In genomic region chr10:96653030-96653429, GRCm38 (mm10) we compare ENCODE assay signal across 25 mouse cellular contexts. TPM values are rescaled to one million over a fixed set of nuclear protein-coding genes. Genes with fewer than 3 reads are reported as not detected.
DNase-seq lines count a peak whose midpoint lies in the region; ATAC-seq lines count a peak whose summit lies in the region.
"Had no signal": no experiment of that assay in that cellular context is flagged by ENCODE, and none has a peak within 500 bp of the region (broad histone marks: within the 10 kb centered on the region; RNA-seq: fewer than 3 reads in every experiment).

No protein-coding gene starts in this region.

- no peaks in the 10 kb centered on the region for H3K9me3 ChIP-seq in liver, embryonic 11.5 days (ENCODE audit: control insufficient read depth, low read length)
- no peaks in the 10 kb centered on the region for H3K9me3 ChIP-seq in kidney, embryonic 16.5 days (ENCODE audit: low read length)
- H3K9me3 ChIP-seq in liver, embryonic 12.5 days (replicated peaks) = no peaks in the 10 kb centered on the region
- no peaks in the 10 kb centered on the region for H3K9me3 ChIP-seq in forebrain, embryonic 15.5 days
- H3K9me3 ChIP-seq: forebrain, embryonic 10.5 days; heart, embryonic 13.5 days; midbrain, embryonic 12.5 days had no signal

- ATAC-seq in liver, embryonic 11.5 days (replicated peaks; ENCODE audit: low FRiP score) = no peak; the same call in 1 of the 2 replicates
- peak; percentile 46; the same call in 1 of the 2 replicates for ATAC-seq in kidney, embryonic 16.5 days (ENCODE audit: low FRiP score, low TSS enrichment)
- peak; percentile 59; the same call in 1 of the 2 replicates for ATAC-seq in liver, embryonic 12.5 days
- no peak for ATAC-seq in forebrain, embryonic 15.5 days (replicated peaks)
- ATAC-seq: forebrain, postnatal 0 days; hindbrain, postnatal 0 days; Patski had no signal

- H3K27me3 ChIP-seq in liver, embryonic 11.5 days (replicated peaks; ENCODE audit: control insufficient read depth, insufficient read depth, low read length) = no peaks in the 10 kb centered on the region
- H3K27me3 ChIP-seq in kidney, embryonic 16.5 days (ENCODE audit: insufficient read depth, low read length) = no peaks in the 10 kb centered on the region
- H3K27me3 ChIP-seq in liver, embryonic 12.5 days (replicated peaks) = no peaks in the 10 kb centered on the region
- no peaks in the 10 kb centered on the region for H3K27me3 ChIP-seq in forebrain, embryonic 15.5 days
- H3K27me3 ChIP-seq: CH12.LX; heart, embryonic 13.5 days; midbrain, embryonic 12.5 days; Patski had no signal

- H3K27ac ChIP-seq in liver, embryonic 11.5 days (ENCODE audit: low read depth, low read length) = no peak overlapping the region
- H3K27ac ChIP-seq in kidney, embryonic 16.5 days (ENCODE audit: low read length) = no peak overlapping the region
- no peak overlapping the region for H3K27ac ChIP-seq in liver, embryonic 12.5 days
- no peak overlapping the region for H3K27ac ChIP-seq in forebrain, embryonic 15.5 days (replicated peaks)
- H3K27ac ChIP-seq: forebrain, embryonic 10.5 days; heart, embryonic 13.5 days; hindbrain, postnatal 0 days; midbrain, embryonic 12.5 days had no signal

- H3K9ac ChIP-seq in liver, embryonic 11.5 days (ENCODE audit: low read depth, low read length) = no peak overlapping the region
- H3K9ac ChIP-seq in kidney, embryonic 16.5 days (replicated peaks; ENCODE audit: low read length) = no peak overlapping the region
- no peak overlapping the region for H3K9ac ChIP-seq in liver, embryonic 12.5 days
- no peak overlapping the region for H3K9ac ChIP-seq in forebrain, embryonic 15.5 days (replicated peaks)
- H3K9ac ChIP-seq: forebrain, postnatal 0 days; heart, embryonic 13.5 days; midbrain, embryonic 12.5 days had no signal

- H3K4me1 ChIP-seq in liver, embryonic 11.5 days (replicated peaks; ENCODE audit: control insufficient read depth, insufficient read depth, low read length) = no peaks in the 10 kb centered on the region
- H3K4me1 ChIP-seq in kidney, embryonic 16.5 days (ENCODE audit: insufficient read depth, low read length) = peaks cover 3% of the 10 kb centered on the region; the same call in 1 of the 2 replicates
- no peaks in the 10 kb centered on the region for H3K4me1 ChIP-seq in liver, embryonic 12.5 days
- H3K4me1 ChIP-seq in forebrain, embryonic 15.5 days = peaks cover 10% of the 10 kb centered on the region; the same call in 1 of the 2 replicates

- peak; percentile 16 for DNase-seq in liver
- DNase-seq in liver, embryonic 11.5 days (ENCODE audit: low spot score) = no peak
- DNase-seq in cerebellum, adult 11 months = no peak
- DNase-seq in heart, adult 9 months (ENCODE audit: low spot score in 2 of 2) = no peak
- DNase-seq: adrenal gland, adult 2 months; B cell, adult 2 months; cerebellum, adult 11-12 months; cerebellum, postnatal 10 days; forebrain, postnatal 0 days; gastrocnemius, postnatal 25 days; heart, adult 18-20 months; heart, postnatal 14 days; lung, adult 18-20 months; lung, postnatal 10 days; thymus, postnatal 14 days had no signal

- WGBS in liver, embryonic 11.5 days = 75% methylated on average over 5 of the region's 5 CpGs
- 84% methylated on average over 5 of the region's 5 CpGs for WGBS in kidney, embryonic 16.5 days
- WGBS in liver, embryonic 12.5 days (ENCODE audit: insufficient replicate concordance) = 65% methylated on average over 5 of the region's 5 CpGs
- WGBS in forebrain, embryonic 15.5 days = 95% methylated on average over 5 of the region's 5 CpGs

- H3K36me3 ChIP-seq in liver, embryonic 11.5 days (ENCODE audit: control insufficient read depth, insufficient read depth, low read length) = no peaks in the 10 kb centered on the region
- no peaks in the 10 kb centered on the region for H3K36me3 ChIP-seq in kidney, embryonic 16.5 days (ENCODE audit: insufficient read depth, low read length)
- H3K36me3 ChIP-seq in liver, embryonic 12.5 days = no peaks in the 10 kb centered on the region
- H3K36me3 ChIP-seq in forebrain, embryonic 15.5 days = no peaks in the 10 kb centered on the region
- H3K36me3 ChIP-seq: forebrain, embryonic 10.5 days; G1E; heart, embryonic 13.5 days; midbrain, embryonic 12.5 days had no signal

- H3K4me3 ChIP-seq in liver, embryonic 11.5 days (ENCODE audit: low read depth, low read length) = no peak overlapping the region
- no peak overlapping the region for H3K4me3 ChIP-seq in kidney, embryonic 16.5 days (ENCODE audit: low read length)
- no peak overlapping the region for H3K4me3 ChIP-seq in liver, embryonic 12.5 days
- no peak overlapping the region for H3K4me3 ChIP-seq in forebrain, embryonic 15.5 days
- H3K4me3 ChIP-seq: forebrain, embryonic 10.5 days; heart, embryonic 13.5 days; midbrain, embryonic 12.5 days had no signal

- H3K4me2 ChIP-seq in liver, embryonic 11.5 days = no peak overlapping the region
- H3K4me2 ChIP-seq in kidney, embryonic 16.5 days (replicated peaks; ENCODE audit: low read depth, low read length) = no peak overlapping the region
- no peak overlapping the region for H3K4me2 ChIP-seq in liver, embryonic 12.5 days
- H3K4me2 ChIP-seq in forebrain, embryonic 15.5 days (replicated peaks) = no peak overlapping the region
- H3K4me2 ChIP-seq: heart, embryonic 13.5 days; midbrain, embryonic 12.5 days had no signal

RNA-seq across cellular contexts. Expression of gene Btg1, which starts 36.2 kb away (rescaled TPM):
- polyA plus RNA-seq in liver, embryonic 11.5 days (2014; fragmentation: Nextera tagmentation; extraction: Ambion mirVana) = 11.8 and 13.3 TPM in 2 replicates
- 47.9 and 51.4 TPM in 2 replicates for polyA plus RNA-seq in kidney, embryonic 16.5 days (2015; fragmentation: Nextera tagmentation; extraction: Ambion mirVana)
- 8.4 and 9.8 TPM in 2 replicates for polyA plus RNA-seq in liver, embryonic 12.5 days (2016; fragmentation: Nextera tagmentation; extraction: Ambion mirVana)
- polyA plus RNA-seq in forebrain, embryonic 15.5 days (2015; fragmentation: Nextera tagmentation; extraction: Ambion mirVana) = 60.0 and 61.2 TPM in 2 replicates

Comparison
In these comparisons a context has a peak if more than half of its experiments do, and no peak if none do; other contexts are left out.
1. ATAC-seq: peak in kidney, embryonic 16.5 days (single experiment) and liver, embryonic 12.5 days (single experiment); none in liver, embryonic 11.5 days (single experiment) and forebrain, embryonic 15.5 days (single experiment).